Comparison of ENCODE assay signal across 8 mouse cellular contexts in genomic region chr1:64791826-64792225, GRCm38 (mm10). TPM values are rescaled to one million over a fixed set of nuclear protein-coding genes. Genes with fewer than 3 reads are reported as not detected.
DNase-seq lines count a peak whose midpoint lies in the region; ATAC-seq lines count a peak whose summit lies in the region.

No protein-coding gene starts in this region.

- peak overlapping the region; percentile 68 for H3K27ac ChIP-seq in intestine, embryonic 16.5 days (ENCODE audit: low read length)
- no peak overlapping the region for H3K27ac ChIP-seq in intestine, embryonic 15.5 days
- peak overlapping the region; percentile 82 for H3K27ac ChIP-seq in embryonic facial prominence, embryonic 13.5 days
- peak overlapping the region; percentile 74 for H3K27ac ChIP-seq in heart, embryonic 11.5 days (ENCODE audit: low read depth, low read length)
- peak overlapping the region; percentile 20; the same call in 1 of the 2 replicates for H3K27ac ChIP-seq in neural tube, embryonic 13.5 days (replicated peaks)

- no peak overlapping the region for H3K9ac ChIP-seq in intestine, embryonic 16.5 days (ENCODE audit: low read depth, low read length)
- H3K9ac ChIP-seq in intestine, embryonic 15.5 days: no peak overlapping the region
- H3K9ac ChIP-seq in embryonic facial prominence, embryonic 13.5 days: no peak overlapping the region
- H3K9ac ChIP-seq in heart, embryonic 11.5 days (ENCODE audit: low read depth, low read length): 0 out of 2 replicates have a peak overlapping the region, but pooled peaks have one; percentile 16
- no peak overlapping the region for H3K9ac ChIP-seq in neural tube, embryonic 13.5 days

- H3K4me2 ChIP-seq in intestine, embryonic 16.5 days (ENCODE audit: low read depth, low read length): no peak overlapping the region
- H3K4me2 ChIP-seq in intestine, embryonic 15.5 days (replicated peaks): no peak overlapping the region
- H3K4me2 ChIP-seq in embryonic facial prominence, embryonic 13.5 days: 0 out of 2 replicates have a peak overlapping the region, but pooled peaks have one; percentile 14
- H3K4me2 ChIP-seq in heart, embryonic 11.5 days: peak overlapping the region; percentile 27
- H3K4me2 ChIP-seq in neural tube, embryonic 13.5 days: no peak overlapping the region

- no peaks in the 10 kb centered on the region for H3K27me3 ChIP-seq in intestine, embryonic 16.5 days (replicated peaks; ENCODE audit: control insufficient read depth, insufficient read depth, low read length)
- H3K27me3 ChIP-seq in intestine, embryonic 15.5 days (replicated peaks): no peaks in the 10 kb centered on the region
- no peaks in the 10 kb centered on the region for H3K27me3 ChIP-seq in embryonic facial prominence, embryonic 13.5 days
- H3K27me3 ChIP-seq in heart, embryonic 11.5 days (ENCODE audit: control insufficient read depth, insufficient read depth, low read length): no peaks in the 10 kb centered on the region
- no peaks in the 10 kb centered on the region for H3K27me3 ChIP-seq in neural tube, embryonic 13.5 days

- ATAC-seq in intestine, embryonic 16.5 days: no peak
- ATAC-seq in intestine, embryonic 15.5 days: no peak
- ATAC-seq in embryonic facial prominence, embryonic 13.5 days (ENCODE audit: insufficient number of reproducible peaks, insufficient read depth, low FRiP score, low TSS enrichment, low read depth): no peak
- ATAC-seq in heart, embryonic 11.5 days (replicated peaks; ENCODE audit: insufficient number of reproducible peaks, low FRiP score, low TSS enrichment): no peak
- ATAC-seq in neural tube, embryonic 13.5 days (ENCODE audit: low read depth): peak; percentile 62; the same call in 1 of the 2 replicates
- ATAC-seq in erythroblast, adult 5-6 weeks (replicated peaks; ENCODE audit: low FRiP score, poor library complexity, severe bottlenecking): no peak

- H3K36me3 ChIP-seq in intestine, embryonic 16.5 days (ENCODE audit: control insufficient read depth, insufficient read depth, low read length): no peaks in the 10 kb centered on the region
- no peaks in the 10 kb centered on the region for H3K36me3 ChIP-seq in intestine, embryonic 15.5 days
- peaks cover 10% of the 10 kb centered on the region for H3K36me3 ChIP-seq in embryonic facial prominence, embryonic 13.5 days
- peaks cover 3% of the 10 kb centered on the region; the same call in 1 of the 2 replicates for H3K36me3 ChIP-seq in heart, embryonic 11.5 days (ENCODE audit: control insufficient read depth, insufficient read depth, low read length)
- H3K36me3 ChIP-seq in neural tube, embryonic 13.5 days: peaks cover 8% of the 10 kb centered on the region; the same call in 1 of the 2 replicates

- whole genome bisulfite sequencing in intestine, embryonic 16.5 days: 39% methylated on average over 6 of the region's 6 CpGs
- WGBS in intestine, embryonic 15.5 days: 33% methylated on average over 6 of the region's 6 CpGs
- WGBS in embryonic facial prominence, embryonic 13.5 days: 40% methylated on average over 6 of the region's 6 CpGs
- WGBS in heart, embryonic 11.5 days (ENCODE audit: insufficient replicate concordance): 37% methylated on average over 6 of the region's 6 CpGs
- WGBS in neural tube, embryonic 13.5 days: 18% methylated on average over 6 of the region's 6 CpGs

- H3K4me3 ChIP-seq in intestine, embryonic 16.5 days (ENCODE audit: low read length): no peak overlapping the region
- no peak overlapping the region for H3K4me3 ChIP-seq in intestine, embryonic 15.5 days (replicated peaks)
- H3K4me3 ChIP-seq in embryonic facial prominence, embryonic 13.5 days: no peak overlapping the region
- no peak overlapping the region for H3K4me3 ChIP-seq in heart, embryonic 11.5 days (ENCODE audit: low read depth, low read length)
- H3K4me3 ChIP-seq in neural tube, embryonic 13.5 days: no peak overlapping the region

- DNase-seq in kidney, postnatal 36 days: peak; percentile 42 to 51
- no peak for DNase-seq in thymus, postnatal 0 days (ENCODE audit: low spot score)

- H3K4me1 ChIP-seq in intestine, embryonic 16.5 days (ENCODE audit: control insufficient read depth, insufficient read depth, low read length): peaks cover 57% of the 10 kb centered on the region
- peaks cover 34% of the 10 kb centered on the region for H3K4me1 ChIP-seq in intestine, embryonic 15.5 days (replicated peaks)
- H3K4me1 ChIP-seq in embryonic facial prominence, embryonic 13.5 days: peaks cover 25% of the 10 kb centered on the region
- H3K4me1 ChIP-seq in heart, embryonic 11.5 days (ENCODE audit: control insufficient read depth, insufficient read depth, low read length): peaks cover 25% of the 10 kb centered on the region
- peaks cover 37% of the 10 kb centered on the region for H3K4me1 ChIP-seq in neural tube, embryonic 13.5 days (replicated peaks)

- no peaks in the 10 kb centered on the region for H3K9me3 ChIP-seq in intestine, embryonic 16.5 days (ENCODE audit: control insufficient read depth, low read length)
- H3K9me3 ChIP-seq in intestine, embryonic 15.5 days: no peaks in the 10 kb centered on the region
- no peaks in the 10 kb centered on the region for H3K9me3 ChIP-seq in embryonic facial prominence, embryonic 13.5 days
- no peaks in the 10 kb centered on the region for H3K9me3 ChIP-seq in heart, embryonic 11.5 days (replicated peaks; ENCODE audit: control insufficient read depth, low read length)
- H3K9me3 ChIP-seq in neural tube, embryonic 13.5 days: no peaks in the 10 kb centered on the region

RNA-seq across cellular contexts. Expression of gene Fzd5, which starts 54.3 kb away (rescaled TPM):
- polyA plus RNA-seq in intestine, embryonic 16.5 days (2015; fragmentation: Nextera tagmentation; extraction: Ambion mirVana): 5.7 and 6.1 TPM in 2 replicates
- polyA plus RNA-seq in intestine, embryonic 15.5 days (2015; fragmentation: Nextera tagmentation; extraction: Ambion mirVana): 7.1 and 8.0 TPM in 2 replicates
- polyA plus RNA-seq in embryonic facial prominence, embryonic 13.5 days (2015; fragmentation: Nextera tagmentation; extraction: Ambion mirVana): 1.1 and 2.0 TPM in 2 replicates
- polyA plus RNA-seq in heart, embryonic 11.5 days (2014; fragmentation: Nextera tagmentation; extraction: Ambion mirVana): 1.4 and 2.2 TPM in 2 replicates
- polyA plus RNA-seq in neural tube, embryonic 13.5 days (2015; fragmentation: Nextera tagmentation; extraction: Ambion mirVana): 0.20 and 0.21 TPM in 2 replicates
- polyA plus RNA-seq in thymus, postnatal 0 days (2015; fragmentation: Nextera tagmentation; extraction: Ambion mirVana): 0.91 and 1.1 TPM in 2 replicates
- total RNA-seq in erythroblast, adult 5-6 weeks (2015; ENCODE audit: low replicate concordance): 2.7 and 5.0 TPM in 2 replicates
- total RNA-seq in erythroblast, adult 5-6 weeks (2017; ENCODE audit: low replicate concordance): 4.3 and 5.4 TPM in 2 replicates

Comparison
In these comparisons a context has a peak if more than half of its experiments do, and no peak if none do; other contexts are left out.
1. H3K4me2 ChIP-seq: peak in embryonic facial prominence, embryonic 13.5 days (single experiment) and heart, embryonic 11.5 days (single experiment); none in intestine, embryonic 16.5 days (single experiment), intestine, embryonic 15.5 days (single experiment) and neural tube, embryonic 13.5 days (single experiment).